Mouse (Mus musculus) splenic B cell, adult 2 months (primary cell): ENCODE measurements around the gene Arrdc2.

ENCODE experiments used
- DNase-seq: peaks from one replicate; pipeline ENCODE4 v3.0.0-alpha.2; 2011; ENCODE audit warnings: low read depth, low spot score
- H3K27me3 ChIP-seq: 2 replicates; pipeline ENCODE4 v1.6.1; 2012; ENCODE audit warnings: mild to moderate bottlenecking, low read length, moderate library complexity, mixed read lengths; ENCODE audit not compliant: control insufficient read depth, poor library complexity, insufficient read depth, severe bottlenecking
- H3K36me3 ChIP-seq: 2 replicates; pipeline ENCODE4 v1.6.1; 2012; ENCODE audit warnings: mild to moderate bottlenecking, low read length, moderate library complexity, mixed read lengths; ENCODE audit not compliant: control insufficient read depth, poor library complexity, insufficient read depth, severe bottlenecking

Arrdc2 gene

GRCm38 (mm10) chr8:70801156-70801555, 38.4 kb downstream of the Arrdc2 start:
- Histone ChIP-seq H3K27me3 (no peaks in the 10 kb centered on the region), H3K36me3 (peaks cover 1% of the 10 kb centered on the region; the same call in 1 of the 2 replicates)
- peak; percentile 53 for DNase-seq

GRCm38 (mm10) chr8:70800648-70801047, 38.9 kb downstream of the Arrdc2 start:
- Histone ChIP-seq H3K36me3 (peaks cover 1% of the 10 kb centered on the region; the same call in 1 of the 2 replicates), H3K27me3 (no peaks in the 10 kb centered on the region)
- DNase-seq, result no peak

GRCm38 (mm10) chr8:70798281-70798680, 41.2 kb downstream of the Arrdc2 start:
- no peaks in the 10 kb centered on the region for H3K27me3 ChIP-seq
- H3K36me3 ChIP-seq, result peaks cover 1% of the 10 kb centered on the region; the same call in 1 of the 2 replicates
- DNase-seq, result no peak

- DNase-seq, result peak; percentile 91
- Histone ChIP-seq H3K36me3 (peaks cover 1% of the 10 kb centered on the region; the same call in 1 of the 2 replicates), H3K27me3 (no peaks in the 10 kb centered on the region)
Measured at GRCm38 (mm10) chr8:70797081-70798070, 42.1 kb downstream of the Arrdc2 start.

GRCm38 (mm10) chr8:70796403-70797080, 43.0 kb downstream of the Arrdc2 start:
- DNase-seq, result no peak
- Histone ChIP-seq H3K36me3 (peaks cover 1% of the 10 kb centered on the region; the same call in 1 of the 2 replicates), H3K27me3 (no peaks in the 10 kb centered on the region)

GRCm38 (mm10) chr8:70795370-70795769, 44.1 kb downstream of the Arrdc2 start:
- DNase-seq, result no peak
- no peaks in the 10 kb centered on the region for H3K27me3 ChIP-seq
- peaks cover 1% of the 10 kb centered on the region; the same call in 1 of the 2 replicates for H3K36me3 ChIP-seq

GRCm38 (mm10) chr8:70794215-70794614, 45.3 kb downstream of the Arrdc2 start:
- no peak for DNase-seq
- Histone ChIP-seq H3K27me3 (no peaks in the 10 kb centered on the region), H3K36me3 (peaks cover 4% of the 10 kb centered on the region; the same call in 1 of the 2 replicates)

- Histone ChIP-seq H3K36me3 (peaks cover 14% of the 10 kb centered on the region), H3K27me3 (no peaks in the 10 kb centered on the region)
- DNase-seq, result peak; percentile 93
Measured at GRCm38 (mm10) chr8:70792700-70793099, 46.8 kb downstream of the Arrdc2 start.

GRCm38 (mm10) chr8:70791975-70792691, 47.4 kb downstream of the Arrdc2 start:
- H3K27me3 ChIP-seq, result no peaks in the 10 kb centered on the region
- DNase-seq, result peak; percentile 98
- H3K36me3 ChIP-seq, result peaks cover 17% of the 10 kb centered on the region

GRCm38 (mm10) chr8:70791294-70791701, 48.2 kb downstream of the Arrdc2 start:
- H3K27me3 ChIP-seq, result no peaks in the 10 kb centered on the region
- peaks cover 18% of the 10 kb centered on the region for H3K36me3 ChIP-seq
- peak; percentile 84 for DNase-seq

GRCm38 (mm10) chr8:70790846-70791245, 48.7 kb downstream of the Arrdc2 start:
- H3K27me3 ChIP-seq, result no peaks in the 10 kb centered on the region
- no peak for DNase-seq
- peaks cover 21% of the 10 kb centered on the region for H3K36me3 ChIP-seq

GRCm38 (mm10) chr8:70789046-70789445, 50.5 kb downstream of the Arrdc2 start:
- Histone ChIP-seq H3K27me3 (no peaks in the 10 kb centered on the region), H3K36me3 (peaks cover 24% of the 10 kb centered on the region)
- DNase-seq, result no peak

GRCm38 (mm10) chr8:70787941-70788667, 51.4 kb downstream of the Arrdc2 start:
- Histone ChIP-seq H3K27me3 (no peaks in the 10 kb centered on the region), H3K36me3 (peaks cover 29% of the 10 kb centered on the region)
- no peak for DNase-seq

- peaks cover 30% of the 10 kb centered on the region for H3K36me3 ChIP-seq
- H3K27me3 ChIP-seq, result no peaks in the 10 kb centered on the region
- DNase-seq, result no peak
Measured at GRCm38 (mm10) chr8:70787051-70787445, 52.5 kb downstream of the Arrdc2 start.
